Mouse (Mus musculus) spleen, adult 2 months (tissue): ENCODE measurements around the gene Tmem184b.

ENCODE experiments used
- CTCF ChIP-seq: fragments of 200-500 bp; IDR thresholded peaks from 2 replicates; pipeline ENCODE4 v1.5.1; 2011; ENCODE audit warnings: mild to moderate bottlenecking, inconsistent platforms; ENCODE audit not compliant: insufficient read depth, insufficient read length, insufficient replicate concordance; ENCODE audit errors: extremely low read depth
- POLR2A ChIP-seq: fragments of 200-500 bp; IDR thresholded peaks from 2 replicates; pipeline ENCODE4 v1.6.1; 2011; ENCODE audit warnings: low read depth, low read length, inconsistent platforms

DNA sequence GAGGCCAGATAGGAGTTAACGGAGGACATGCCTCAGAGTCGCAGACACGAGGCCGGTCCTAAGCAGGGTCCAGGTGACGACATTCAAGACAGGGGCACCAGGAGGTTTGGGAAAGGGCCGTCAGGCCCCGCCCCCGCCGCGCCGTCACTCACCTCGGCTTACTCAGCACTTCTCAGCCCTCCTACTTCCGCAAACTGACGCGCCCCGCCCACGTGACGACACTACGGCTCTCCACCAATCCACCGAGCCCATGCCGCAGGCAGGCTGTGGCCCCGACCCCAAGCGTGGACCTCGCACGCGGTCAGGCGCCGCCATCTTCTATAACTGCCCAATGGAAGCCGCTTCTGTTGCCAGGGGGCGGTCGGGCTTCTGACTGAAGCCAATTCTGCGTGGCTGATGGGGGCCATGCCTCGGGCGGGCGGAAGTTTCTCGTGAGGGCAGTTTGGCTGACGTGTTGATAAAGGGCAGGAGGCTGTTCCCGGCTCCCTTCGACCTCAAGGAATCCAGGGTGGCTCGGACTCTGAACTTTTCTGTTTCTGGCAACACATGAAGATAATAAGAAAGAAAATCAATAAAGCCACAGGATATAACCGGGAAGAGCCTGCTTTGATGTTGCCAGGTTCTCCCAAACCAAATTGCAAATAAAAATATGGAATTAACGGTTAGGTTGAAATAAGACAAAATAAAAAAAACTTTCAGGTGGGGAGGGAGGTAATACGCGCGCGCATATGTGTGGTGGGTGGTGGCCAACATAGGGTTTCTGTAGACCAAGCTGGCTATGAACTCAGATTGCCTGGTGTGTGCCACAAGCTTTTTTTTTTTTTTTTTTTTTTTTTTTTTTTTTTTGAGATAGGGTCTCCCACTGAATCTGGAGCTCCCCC lies 75.1 kb downstream of the Tmem184b start, which contains the start of gene Pla2g6:
- TF ChIP-seq CTCF (no peak), POLR2A (no peak)
